Mouse (Mus musculus) megakaryocyte, embryonic 14.5 days (primary cell): ENCODE data around the gene Cela1. TPM values are rescaled to one million over a fixed set of nuclear protein-coding genes. Genes with fewer than 3 reads are reported as not detected.

Experiments used
- H3K27me3 ChIP-seq: replicated peaks from 2 replicates; pipeline ENCODE3; 2012; ENCODE audit warnings: inconsistent platforms
- H3K36me3 ChIP-seq: replicated peaks from 2 replicates; pipeline ENCODE3; 2012; ENCODE audit warnings: low read length, inconsistent platforms, mixed read lengths
- H3K4me1 ChIP-seq: 2 replicates; pipeline ENCODE4 v1.6.1; 2012; ENCODE audit warnings: inconsistent platforms
- H3K4me3 ChIP-seq: replicated peaks from 2 replicates; pipeline ENCODE3; 2012; ENCODE audit warnings: moderate library complexity, mild to moderate bottlenecking, inconsistent platforms
- H3K9me3 ChIP-seq: 2 replicates; pipeline ENCODE4 v1.6.1; 2012; ENCODE audit warnings: inconsistent platforms
- FLI1 ChIP-seq: IDR thresholded peaks from 2 replicates; pipeline ENCODE4 v1.6.1; 2012; ENCODE audit warnings: low read length, inconsistent platforms, mixed read lengths
- GATA1 ChIP-seq: IDR thresholded peaks from 3 replicates; pipeline ENCODE4 v1.6.1; 2012; ENCODE audit warnings: mixed read lengths, low read length, inconsistent platforms, borderline replicate concordance
- polyA plus RNA-seq: library from polyadenylated mRNA; stranded (reverse); fragments of >175 nt; gene quantifications from 2 replicates; pipeline ENCODE4 v1.2.3, GENCODE M21; 2012; ENCODE audit warnings: low replicate concordance; ENCODE audit not compliant: insufficient read depth

Gene Cela1
- polyA plus RNA-seq, 1 experiment = 12.5 TPM

DNA sequence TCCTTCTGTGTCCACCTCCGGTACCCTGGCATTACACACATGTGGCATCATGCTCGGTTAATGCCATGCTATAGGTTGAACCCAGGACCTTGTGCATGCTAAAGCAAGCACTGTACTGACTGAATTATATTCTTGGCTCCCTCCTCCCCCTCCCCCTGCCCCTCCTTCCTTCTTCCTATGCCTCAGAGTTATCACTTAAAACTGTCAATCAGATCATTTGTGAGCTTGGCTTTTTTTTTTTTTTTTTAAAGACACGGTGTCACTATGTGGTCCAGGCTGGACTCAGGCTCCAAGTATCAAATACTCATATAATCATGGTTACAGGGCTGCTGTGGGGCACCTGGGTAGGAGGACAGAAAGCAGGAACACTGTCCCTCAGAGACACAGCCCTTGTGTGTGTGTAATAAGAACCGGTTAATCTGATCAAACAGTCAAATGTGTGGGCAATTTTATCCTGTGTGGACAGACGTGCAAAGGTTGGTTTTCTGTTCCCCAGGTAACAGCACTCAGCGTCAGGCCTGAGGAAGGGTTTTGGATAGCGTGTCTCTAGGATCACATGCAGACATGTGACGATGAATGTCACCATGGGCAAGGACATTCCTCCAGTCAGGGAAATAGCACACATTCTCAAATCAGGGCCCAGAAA, 20.8 kb upstream of the Cela1 start:
- Histone ChIP-seq H3K4me3 (peak overlapping the region; percentile 33), H3K36me3 (peaks cover 33% of the 10 kb centered on the region), H3K27me3 (peaks cover 76% of the 10 kb centered on the region), H3K4me1 (peaks cover 64% of the 10 kb centered on the region), H3K9me3 (peaks cover 11% of the 10 kb centered on the region)
- TF ChIP-seq FLI1 (no peak), GATA1 (no peak)

DNA sequence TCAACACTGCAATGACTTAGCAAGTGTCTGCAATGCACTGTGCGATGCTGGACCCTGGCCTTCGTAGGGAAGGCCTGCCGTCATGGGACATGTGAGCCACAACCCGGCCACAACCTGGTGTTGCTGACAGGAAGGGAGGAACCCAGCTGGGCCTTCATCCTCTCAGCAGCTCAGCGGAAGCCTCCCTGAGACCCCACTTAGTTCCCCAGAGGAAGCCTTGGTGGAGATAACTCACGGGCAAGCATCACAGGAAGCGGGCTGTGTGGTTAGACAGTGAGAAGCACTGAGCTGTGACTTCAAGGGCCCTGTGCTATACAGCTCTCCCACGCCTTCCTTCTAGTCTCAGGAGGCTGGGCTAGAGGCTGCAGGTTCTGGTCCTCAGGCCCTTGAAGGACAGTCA, 18.5 kb upstream of the Cela1 start:
- Histone ChIP-seq H3K9me3 (no peaks in the 10 kb centered on the region), H3K36me3 (peaks cover 23% of the 10 kb centered on the region), H3K4me1 (peaks cover 81% of the 10 kb centered on the region), H3K27me3 (peaks cover 67% of the 10 kb centered on the region), H3K4me3 (peak overlapping the region; percentile 86)
- TF ChIP-seq GATA1 = peak; percentile 47; the same call in 1 of the 3 replicates
- TF ChIP-seq FLI1 = peak; percentile 71

DNA sequence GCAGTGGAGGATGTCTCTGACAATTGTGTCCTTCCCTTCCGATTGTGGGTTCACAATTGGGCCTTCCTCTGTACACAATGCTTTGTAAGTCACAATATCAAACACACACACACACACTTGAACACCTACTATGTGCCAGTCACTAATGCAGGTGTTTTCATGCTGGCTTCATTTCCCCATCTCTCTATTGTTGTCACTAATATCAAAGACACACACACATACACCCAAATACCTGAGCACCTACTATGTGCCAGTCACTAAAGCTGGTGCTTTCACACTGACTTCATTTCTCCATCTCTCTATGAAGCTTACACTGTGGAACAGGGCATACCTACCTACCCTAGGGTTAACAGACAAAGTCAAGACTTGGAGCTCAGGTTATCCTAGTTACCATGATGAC, 17.7 kb upstream of the Cela1 start:
- Histone ChIP-seq H3K36me3 (peaks cover 19% of the 10 kb centered on the region), H3K9me3 (no peaks in the 10 kb centered on the region), H3K27me3 (peaks cover 66% of the 10 kb centered on the region), H3K4me1 (peaks cover 90% of the 10 kb centered on the region), H3K4me3 (no peak overlapping the region)
- TF ChIP-seq GATA1 (no peak), FLI1 (no peak)

DNA sequence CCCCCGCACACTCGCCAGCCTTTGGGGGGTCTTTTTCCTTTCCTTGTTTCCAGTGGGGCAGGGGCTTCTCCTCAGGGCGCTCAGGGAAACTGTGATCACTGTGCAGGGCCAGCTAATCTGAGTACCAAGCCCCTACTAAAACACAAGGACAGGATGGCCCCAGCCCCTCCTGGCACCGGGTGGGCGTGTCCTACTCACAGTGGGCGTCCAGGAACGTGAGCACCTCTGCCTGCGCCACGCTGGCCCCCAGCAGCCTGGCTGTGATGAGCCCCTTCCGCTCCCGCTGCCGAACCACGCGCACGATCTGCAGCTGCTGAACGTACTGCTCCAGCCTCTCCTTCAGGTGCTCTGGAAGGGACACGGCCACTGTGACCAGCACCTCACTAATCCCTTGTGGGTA, 16.2 kb upstream of the Cela1 start:
- Histone ChIP-seq H3K4me3 (peak overlapping the region; percentile 38), H3K36me3 (peaks cover 24% of the 10 kb centered on the region), H3K27me3 (peaks cover 68% of the 10 kb centered on the region), H3K9me3 (no peaks in the 10 kb centered on the region), H3K4me1 (peaks cover 95% of the 10 kb centered on the region)
- TF ChIP-seq GATA1 (no peak), FLI1 (no peak)

DNA sequence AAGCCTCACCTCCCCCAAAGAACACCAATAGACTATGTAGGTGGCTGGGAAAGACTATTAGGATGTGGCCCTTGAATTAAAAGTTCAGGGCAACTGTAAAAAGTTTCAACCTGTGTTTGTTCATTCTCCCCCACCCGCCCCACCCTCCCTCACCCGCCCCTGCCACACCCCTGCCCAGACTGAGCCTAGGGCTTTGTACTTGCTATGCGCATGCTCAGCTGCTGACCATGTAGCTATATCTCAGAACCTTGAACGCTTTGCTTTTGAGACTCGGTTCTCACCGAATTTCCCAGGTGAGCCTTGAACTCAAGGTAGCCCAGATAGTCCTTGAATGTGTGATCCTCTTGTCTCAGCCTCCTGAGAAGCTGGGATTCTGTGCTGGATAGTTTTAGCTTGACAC, 14.1 kb upstream of the Cela1 start:
- Histone ChIP-seq H3K4me1 (peaks cover 76% of the 10 kb centered on the region), H3K4me3 (no peak overlapping the region), H3K9me3 (no peaks in the 10 kb centered on the region), H3K27me3 (peaks cover 74% of the 10 kb centered on the region), H3K36me3 (peaks cover 34% of the 10 kb centered on the region)
- TF ChIP-seq FLI1 (no peak), GATA1 (no peak)

DNA sequence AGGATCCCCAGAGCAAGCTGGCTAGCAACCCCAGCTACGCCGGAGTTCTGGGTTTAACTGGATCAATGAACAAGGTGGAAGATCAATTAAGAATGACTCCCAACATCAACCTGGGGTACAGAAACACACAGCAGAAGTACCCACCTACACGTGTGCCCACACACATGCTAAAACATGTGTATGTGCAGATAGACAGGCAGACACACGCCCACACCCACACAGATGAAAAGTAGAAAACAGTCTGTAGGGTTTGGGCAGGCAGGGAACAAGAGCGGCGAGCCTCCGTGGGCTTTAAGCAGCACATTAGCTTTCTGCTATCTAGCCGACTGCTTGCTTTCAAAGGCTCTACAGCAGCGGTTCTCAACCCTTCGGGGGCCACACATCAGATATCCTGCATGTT, 13.4 kb upstream of the Cela1 start:
- TF ChIP-seq FLI1 (no peak), GATA1 (no peak)
- H3K9me3 ChIP-seq = no peaks in the 10 kb centered on the region
- H3K27me3 ChIP-seq = peaks cover 81% of the 10 kb centered on the region
- peak overlapping the region; percentile 54 for H3K4me3 ChIP-seq
- peaks cover 41% of the 10 kb centered on the region for H3K36me3 ChIP-seq
- peaks cover 71% of the 10 kb centered on the region for H3K4me1 ChIP-seq

DNA sequence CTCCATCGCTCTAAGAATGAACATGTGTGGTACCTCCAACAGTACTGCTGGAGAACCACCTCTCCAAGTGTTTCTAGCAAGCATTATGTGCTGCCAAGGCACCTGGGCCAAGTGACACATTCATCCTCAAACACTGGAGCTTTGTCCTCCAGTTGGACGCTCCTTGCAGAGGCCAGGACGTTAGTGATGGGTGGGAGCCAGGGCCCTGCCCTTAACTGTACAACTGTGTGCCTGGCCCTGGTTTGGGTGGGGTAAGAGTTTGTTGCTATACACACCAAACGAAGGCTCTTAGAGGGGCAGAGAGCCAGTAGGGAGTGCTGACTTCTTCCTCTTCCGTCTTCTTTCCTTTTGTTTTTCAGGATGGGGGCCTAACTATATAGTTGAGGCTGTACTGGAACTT, 12.7 kb upstream of the Cela1 start:
- TF ChIP-seq FLI1 (no peak), GATA1 (no peak)
- peaks cover 47% of the 10 kb centered on the region for H3K36me3 ChIP-seq
- H3K9me3 ChIP-seq = no peaks in the 10 kb centered on the region
- peaks cover 85% of the 10 kb centered on the region for H3K27me3 ChIP-seq
- H3K4me1 ChIP-seq = peaks cover 70% of the 10 kb centered on the region
- peak overlapping the region; percentile 38 for H3K4me3 ChIP-seq

DNA sequence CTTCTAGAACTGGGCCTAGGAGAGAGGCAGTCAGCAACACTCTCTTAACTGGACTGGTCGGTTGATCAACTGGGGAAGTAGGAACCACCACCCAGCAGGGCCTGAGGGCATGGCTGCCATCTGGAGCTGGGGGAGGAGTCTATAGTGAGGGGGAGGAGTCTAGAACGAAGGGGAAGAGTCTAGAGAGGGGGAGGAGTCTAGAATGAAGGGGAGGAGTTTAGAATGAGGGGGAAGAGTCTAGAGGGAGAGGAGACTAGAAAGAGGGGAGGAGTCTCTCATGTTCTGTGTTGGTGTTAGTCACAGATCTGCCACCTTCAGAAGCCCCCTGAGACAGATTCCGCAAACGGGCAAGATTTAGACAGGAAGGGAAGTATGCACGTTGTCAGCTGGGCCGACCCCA, 11.7 kb upstream of the Cela1 start:
- Histone ChIP-seq H3K27me3 (peaks cover 85% of the 10 kb centered on the region), H3K36me3 (peaks cover 56% of the 10 kb centered on the region), H3K4me3 (no peak overlapping the region), H3K4me1 (peaks cover 65% of the 10 kb centered on the region), H3K9me3 (no peaks in the 10 kb centered on the region)
- no peak for TF ChIP-seq FLI1
- TF ChIP-seq GATA1 = no peak

DNA sequence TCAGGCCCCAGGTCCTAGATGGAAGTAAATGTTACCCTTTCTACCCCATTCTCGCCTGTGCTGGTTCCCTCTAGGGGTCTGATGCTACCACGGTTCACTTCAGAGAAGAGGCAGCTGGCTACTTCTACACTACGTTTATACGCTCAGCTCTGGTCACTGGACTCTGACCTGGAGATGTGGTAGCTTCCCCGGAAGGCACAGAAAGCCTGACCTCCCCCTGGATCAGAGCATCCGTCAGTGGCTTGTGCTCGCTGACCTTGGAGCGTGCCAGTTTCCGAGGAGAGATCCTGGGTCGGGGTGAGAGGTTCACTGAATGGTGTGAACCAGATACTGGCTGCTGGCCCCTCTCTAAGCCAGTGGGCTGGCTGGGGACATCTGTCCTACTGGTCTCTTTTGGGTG, 10.4 kb upstream of the Cela1 start:
- Histone ChIP-seq H3K36me3 (peaks cover 48% of the 10 kb centered on the region), H3K4me3 (no peak overlapping the region), H3K4me1 (peaks cover 65% of the 10 kb centered on the region), H3K27me3 (peaks cover 80% of the 10 kb centered on the region), H3K9me3 (no peaks in the 10 kb centered on the region)
- TF ChIP-seq FLI1 (no peak), GATA1 (no peak)

DNA sequence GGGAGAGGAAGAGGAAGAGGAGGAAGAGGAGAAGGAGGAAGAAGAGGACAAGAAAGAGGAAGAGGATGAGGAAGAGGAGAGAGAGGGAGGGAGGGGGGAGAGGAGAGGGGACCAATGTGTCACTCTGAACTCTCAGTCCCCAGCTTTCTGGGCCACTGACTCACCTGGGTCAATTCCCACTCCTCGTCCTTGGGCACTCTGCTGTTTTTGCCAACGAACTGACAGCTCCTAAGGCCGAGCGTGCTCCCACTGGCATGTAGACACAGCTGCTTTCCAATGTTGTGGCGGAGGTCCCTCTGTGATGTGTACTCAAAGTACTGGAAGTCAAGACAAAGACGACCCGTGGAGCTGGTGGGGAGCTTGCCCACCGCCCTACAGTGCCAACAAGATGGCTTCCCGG, 6.7 kb upstream of the Cela1 start:
- TF ChIP-seq FLI1 (no peak), GATA1 (no peak)
- H3K9me3 ChIP-seq = no peaks in the 10 kb centered on the region
- H3K36me3 ChIP-seq = peaks cover 49% of the 10 kb centered on the region
- peaks cover 75% of the 10 kb centered on the region for H3K27me3 ChIP-seq
- no peak overlapping the region for H3K4me3 ChIP-seq
- peaks cover 45% of the 10 kb centered on the region for H3K4me1 ChIP-seq
